Mouse (Mus musculus): ENCODE measurements around the gene Garnl3. TPM values are rescaled to one million over a fixed set of nuclear protein-coding genes. Genes with fewer than 3 reads are reported as not detected.
A peak's percentile ranks its signal among the peaks of the same experiment; 100 is the strongest.

Garnl3 gene
- polyA plus RNA-seq, 2 experiments = 0.53 to 0.56 TPM

- WGBS (ENCODE audit: insufficient replicate concordance) = 51% methylated on average over 6 of the region's 6 CpGs
- no peak overlapping the region for H3K4me2 ChIP-seq (ENCODE audit: low read depth)
- TF ChIP-seq CTCF (IDR thresholded peaks at IDR 0.05; ENCODE audit: low read depth) (no peak), EP300 (IDR thresholded peaks at IDR 0.05; ENCODE audit: low read depth) (no peak)
These were observed 139.3 kb downstream of the Garnl3 start for GRCm38 (mm10) chr2:32992130-32992529.

GRCm38 (mm10) chr2:32990167-32990832, 141.2 kb downstream of the Garnl3 start:
- WGBS (ENCODE audit: insufficient replicate concordance) = 49% methylated on average over 13 of the region's 13 CpGs
- no peaks in the 10 kb centered on the region for H3K27me3 ChIP-seq (ENCODE audit: control insufficient read depth, insufficient read depth, low read length)
- no peak overlapping the region for H3K4me3 ChIP-seq (ENCODE audit: insufficient read depth in 1 of 2, low read depth in 2 of 2, low read length in 2 of 2)
- DNase-seq (ENCODE audit: low read depth in 3 of 3, low spot score in 3 of 3) (no peak), ATAC-seq (ENCODE audit: insufficient read depth) (no peak)
- TF ChIP-seq EP300 (IDR thresholded peaks at IDR 0.05; ENCODE audit: low read depth) (no peak), CTCF (IDR thresholded peaks at IDR 0.05; ENCODE audit: low read depth) (peak; percentile 68)
- H3K4me1 ChIP-seq (replicated peaks; ENCODE audit: control insufficient read depth in 2 of 2, insufficient read depth in 2 of 2, low read length in 1 of 2) = no peaks in the 10 kb centered on the region
- no peak overlapping the region for H3K9ac ChIP-seq (replicated peaks)
- no peaks in the 10 kb centered on the region for H3K36me3 ChIP-seq (replicated peaks; ENCODE audit: control insufficient read depth, insufficient read depth, low read depth)
- no peak overlapping the region for H3K27ac ChIP-seq
- H3K4me2 ChIP-seq (ENCODE audit: low read depth) = no peak overlapping the region
- H3K9me3 ChIP-seq (ENCODE audit: control insufficient read depth, low read length) = no peaks in the 10 kb centered on the region

More at GRCm38 (mm10) chr2:32992130-32992529, 139.3 kb downstream of the Garnl3 start:
- Histone ChIP-seq H3K9me3 (ENCODE audit: control insufficient read depth, low read length) (no peaks in the 10 kb centered on the region), H3K27me3 (ENCODE audit: control insufficient read depth, insufficient read depth, low read length) (no peaks in the 10 kb centered on the region), H3K4me1 (replicated peaks; ENCODE audit: control insufficient read depth in 2 of 2, insufficient read depth in 2 of 2, low read length in 1 of 2) (no peaks in the 10 kb centered on the region), H3K9ac (replicated peaks) (no peak overlapping the region), H3K27ac (no peak overlapping the region), H3K4me3 (ENCODE audit: insufficient read depth in 1 of 2, low read depth in 2 of 2, low read length in 2 of 2) (no peak overlapping the region), H3K36me3 (replicated peaks; ENCODE audit: control insufficient read depth, insufficient read depth, low read depth) (no peaks in the 10 kb centered on the region)
- no peak for ATAC-seq (ENCODE audit: insufficient read depth)
- no peak for DNase-seq (ENCODE audit: low read depth in 3 of 3, low spot score in 3 of 3)

GRCm38 (mm10) chr2:32989376-32989775, 142.1 kb downstream of the Garnl3 start:
- H3K9ac ChIP-seq (replicated peaks) = no peak overlapping the region
- no peak overlapping the region for H3K4me3 ChIP-seq (ENCODE audit: insufficient read depth in 1 of 2, low read depth in 2 of 2, low read length in 2 of 2)
- H3K27ac ChIP-seq = no peak overlapping the region
- WGBS (ENCODE audit: insufficient replicate concordance) = 48% methylated on average over 3 of the region's 3 CpGs
- H3K36me3 ChIP-seq (replicated peaks; ENCODE audit: control insufficient read depth, insufficient read depth, low read depth) = no peaks in the 10 kb centered on the region
- DNase-seq (ENCODE audit: low read depth in 3 of 3, low spot score in 3 of 3) = no peak
- TF ChIP-seq EP300 (IDR thresholded peaks at IDR 0.05; ENCODE audit: low read depth) (no peak), CTCF (IDR thresholded peaks at IDR 0.05; ENCODE audit: low read depth) (no peak)
- no peaks in the 10 kb centered on the region for H3K4me1 ChIP-seq (replicated peaks; ENCODE audit: control insufficient read depth in 2 of 2, insufficient read depth in 2 of 2, low read length in 1 of 2)
- no peak overlapping the region for H3K4me2 ChIP-seq (ENCODE audit: low read depth)
- no peaks in the 10 kb centered on the region for H3K9me3 ChIP-seq (ENCODE audit: control insufficient read depth, low read length)
- H3K27me3 ChIP-seq (ENCODE audit: control insufficient read depth, insufficient read depth, low read length) = no peaks in the 10 kb centered on the region
- no peak for ATAC-seq (ENCODE audit: insufficient read depth)

- H3K4me2 ChIP-seq (ENCODE audit: low read depth) = no peak overlapping the region
- H3K27ac ChIP-seq = no peak overlapping the region
- H3K9me3 ChIP-seq (ENCODE audit: control insufficient read depth, low read length) = no peaks in the 10 kb centered on the region
- no peak overlapping the region for H3K4me3 ChIP-seq (ENCODE audit: insufficient read depth in 1 of 2, low read depth in 2 of 2, low read length in 2 of 2)
- WGBS (ENCODE audit: insufficient replicate concordance) = 62% methylated on average over 8 of the region's 8 CpGs
- H3K4me1 ChIP-seq (replicated peaks; ENCODE audit: control insufficient read depth in 2 of 2, insufficient read depth in 2 of 2, low read length in 1 of 2) = peaks cover 1 to 10% of the 10 kb centered on the region in 2 experiments; a peak in 3 of 4 replicates
- ATAC-seq (ENCODE audit: insufficient read depth) (no peak), DNase-seq (ENCODE audit: low read depth in 3 of 3, low spot score in 3 of 3) (no peak)
- no peak overlapping the region for H3K9ac ChIP-seq (replicated peaks)
- no peaks in the 10 kb centered on the region for H3K36me3 ChIP-seq (replicated peaks; ENCODE audit: control insufficient read depth, insufficient read depth, low read depth)
- no peak for TF ChIP-seq CTCF (IDR thresholded peaks at IDR 0.05; ENCODE audit: low read depth)
- no peak for TF ChIP-seq EP300 (IDR thresholded peaks at IDR 0.05; ENCODE audit: low read depth)
- no peaks in the 10 kb centered on the region for H3K27me3 ChIP-seq (ENCODE audit: control insufficient read depth, insufficient read depth, low read length)
These were observed 145.6 kb downstream of the Garnl3 start for GRCm38 (mm10) chr2:32985844-32986243.

- no peak overlapping the region for H3K4me2 ChIP-seq (ENCODE audit: low read depth)
- H3K36me3 ChIP-seq (replicated peaks; ENCODE audit: control insufficient read depth, insufficient read depth, low read depth) = no peaks in the 10 kb centered on the region
- no peak overlapping the region for H3K27ac ChIP-seq
- no peak overlapping the region for H3K4me3 ChIP-seq (ENCODE audit: insufficient read depth in 1 of 2, low read depth in 2 of 2, low read length in 2 of 2)
- no peak overlapping the region for H3K9ac ChIP-seq (replicated peaks)
- no peak for TF ChIP-seq CTCF (IDR thresholded peaks at IDR 0.05; ENCODE audit: low read depth)
- no peak for TF ChIP-seq EP300 (IDR thresholded peaks at IDR 0.05; ENCODE audit: low read depth)
- no peaks in the 10 kb centered on the region for H3K9me3 ChIP-seq (ENCODE audit: control insufficient read depth, low read length)
- WGBS (ENCODE audit: insufficient replicate concordance) = 34% methylated on average over 6 of the region's 6 CpGs
- peaks cover 3 to 21% of the 10 kb centered on the region in 2 experiments for H3K4me1 ChIP-seq (replicated peaks; ENCODE audit: control insufficient read depth in 2 of 2, insufficient read depth in 2 of 2, low read length in 1 of 2)
- ATAC-seq (ENCODE audit: insufficient read depth) = no peak
- H3K27me3 ChIP-seq (ENCODE audit: control insufficient read depth, insufficient read depth, low read length) = no peaks in the 10 kb centered on the region
- DNase-seq (ENCODE audit: low read depth in 3 of 3, low spot score in 3 of 3) = no peak
These were observed 147.8 kb downstream of the Garnl3 start for GRCm38 (mm10) chr2:32983617-32984016.

Measured in liver, embryonic 14.5 days (tissue).